Mouse (Mus musculus) small intestine, adult 2 months (tissue): ENCODE data around the gene Clec1a.

Experiments
- CTCF ChIP-seq: fragments of 200-500 bp; IDR thresholded peaks from 2 replicates; pipeline ENCODE4 v1.5.1; 2012; ENCODE audit warnings: low read depth, mild to moderate bottlenecking, control low read depth, inconsistent platforms, low read length, moderate library complexity, mixed read lengths; ENCODE audit not compliant: insufficient replicate concordance, insufficient read length; ENCODE audit errors: extremely low read depth
- POLR2A ChIP-seq: fragments of 200-500 bp; IDR thresholded peaks from 2 replicates; pipeline ENCODE4 v1.6.1; 2012; ENCODE audit warnings: low read depth, mild to moderate bottlenecking, control low read depth, inconsistent platforms, low read length, moderate library complexity

DNA sequence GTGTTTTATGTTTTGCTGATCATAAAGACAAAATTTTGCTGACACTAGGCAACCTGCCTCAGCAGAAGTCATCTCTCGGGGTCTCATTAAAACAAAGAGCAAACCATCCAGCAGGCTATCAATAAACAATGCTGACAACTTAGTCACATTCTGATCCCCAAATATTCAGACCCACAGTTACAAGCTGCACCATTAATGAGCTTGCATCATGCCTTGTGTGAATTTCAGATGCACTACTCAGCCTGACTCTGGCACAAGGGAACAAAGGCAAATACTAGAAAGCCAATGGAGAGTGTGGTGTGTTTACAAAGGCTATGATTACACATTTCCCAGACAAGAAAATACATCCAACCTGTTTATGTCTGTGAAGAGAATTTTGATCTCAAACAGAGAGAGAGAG lies 37.6 kb downstream of the Clec1a start:
- TF ChIP-seq POLR2A (no peak), CTCF (no peak)
